Mouse (Mus musculus) embryo, embryonic 11.5 days (tissue): ENCODE results near the gene Cacng4.

Source experiments
- DNase-seq: peaks from one replicate; pipeline ENCODE4 v3.0.0-alpha.2; 2012; ENCODE audit warnings: low read depth, low spot score

Gene Cacng4

DNA sequence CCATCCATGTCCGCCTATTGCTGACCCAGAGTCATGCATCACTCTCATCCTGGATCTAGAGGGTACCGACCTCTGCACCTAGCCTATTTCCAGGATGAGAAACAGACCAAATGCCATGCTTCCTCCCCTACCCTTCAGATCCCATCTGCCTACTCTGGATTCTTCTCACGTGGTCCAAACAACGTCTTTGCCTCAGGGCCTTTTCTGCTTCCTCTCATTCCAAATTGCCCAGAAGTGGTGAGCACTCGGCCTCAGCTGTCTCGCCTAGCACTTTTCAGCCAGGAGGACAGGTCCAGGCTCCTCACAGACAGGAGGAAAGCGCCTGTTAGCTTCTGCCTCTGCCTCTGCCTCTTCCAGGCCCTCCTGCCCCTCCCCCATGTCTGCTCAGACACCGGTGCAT is 21.0 kb downstream of the Cacng4 start:
- DNase-seq, result no peak

- no peak for DNase-seq
Observed at GRCm38 (mm10) chr11:107772002-107772401, 22.4 kb downstream of the Cacng4 start.

DNA sequence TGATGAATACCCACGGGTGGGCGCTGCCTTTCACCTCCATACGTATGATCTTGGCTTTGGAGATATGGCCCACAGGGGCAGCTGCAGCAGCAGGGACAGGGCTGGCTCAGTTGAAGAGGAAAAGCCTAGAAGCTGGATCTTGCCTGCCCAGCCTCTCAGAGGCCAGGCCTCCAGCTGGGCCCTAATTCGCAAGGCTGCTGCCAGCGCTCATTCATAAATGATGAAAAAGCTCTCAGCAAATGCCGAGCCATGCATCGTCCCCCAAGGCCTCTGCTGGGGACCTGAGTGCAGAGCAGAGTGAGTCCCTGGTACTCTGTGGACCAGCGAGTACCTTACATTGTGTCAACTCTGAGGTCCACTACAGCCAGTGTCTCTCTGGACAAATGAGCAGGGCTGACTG is 26.0 kb downstream of the Cacng4 start:
- no peak for DNase-seq

DNA sequence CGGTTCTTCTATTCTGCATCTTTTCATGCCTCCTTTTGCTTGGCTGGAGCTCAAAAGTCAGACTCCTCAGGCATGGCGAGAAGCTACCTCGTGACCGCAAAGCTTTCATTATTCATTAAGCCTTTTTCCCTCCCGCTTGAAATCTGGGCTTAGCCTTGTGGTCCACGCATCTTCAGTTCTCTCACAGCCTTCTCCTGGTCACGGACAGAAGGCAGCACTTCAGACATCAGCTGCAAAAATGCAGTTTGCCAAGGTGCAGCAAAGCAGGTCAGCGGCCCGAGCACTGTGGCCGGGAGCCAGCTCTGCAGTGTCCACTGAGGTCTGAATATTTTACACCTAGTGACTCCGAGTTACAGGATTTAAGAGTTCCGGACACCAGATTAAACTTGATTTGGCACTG is 27.4 kb downstream of the Cacng4 start:
- no peak for DNase-seq

GRCm38 (mm10) chr11:107762688-107763460 is 31.5 kb downstream of the Cacng4 start:
- DNase-seq, result no peak

DNA sequence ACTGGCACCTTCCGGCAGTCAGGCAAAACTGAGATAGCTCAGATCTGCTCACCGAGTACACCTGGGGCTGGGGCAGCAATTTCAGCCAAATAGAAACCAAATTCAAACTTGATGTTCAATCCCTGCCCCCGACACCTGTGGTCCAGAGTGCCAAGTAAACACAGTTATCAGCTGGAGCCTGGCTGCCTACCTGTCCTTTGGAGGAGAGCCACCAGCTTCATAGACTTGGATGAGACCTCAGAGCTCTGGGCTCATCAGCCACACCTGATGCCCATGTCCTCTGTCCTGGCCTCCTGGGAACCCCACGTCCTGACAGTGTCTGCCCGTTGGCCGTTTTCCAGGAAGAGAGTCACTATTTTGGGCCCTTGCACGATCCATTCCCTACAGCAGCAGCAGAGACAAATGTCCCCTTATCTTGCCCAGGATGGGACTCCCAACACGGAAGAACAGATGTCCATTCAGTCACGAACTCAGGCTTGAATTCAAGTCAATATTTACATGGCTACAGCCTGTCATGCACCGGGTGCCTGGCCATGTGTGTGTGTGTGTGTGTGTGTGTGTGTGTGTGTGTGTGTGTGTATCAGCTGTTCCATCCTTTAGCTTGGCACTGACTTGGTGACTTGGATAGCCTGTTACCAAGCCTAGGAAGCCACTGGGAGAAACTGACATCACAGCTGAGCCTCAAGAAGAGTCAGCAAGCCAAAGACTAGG is 32.4 kb downstream of the Cacng4 start:
- no peak for DNase-seq

DNA sequence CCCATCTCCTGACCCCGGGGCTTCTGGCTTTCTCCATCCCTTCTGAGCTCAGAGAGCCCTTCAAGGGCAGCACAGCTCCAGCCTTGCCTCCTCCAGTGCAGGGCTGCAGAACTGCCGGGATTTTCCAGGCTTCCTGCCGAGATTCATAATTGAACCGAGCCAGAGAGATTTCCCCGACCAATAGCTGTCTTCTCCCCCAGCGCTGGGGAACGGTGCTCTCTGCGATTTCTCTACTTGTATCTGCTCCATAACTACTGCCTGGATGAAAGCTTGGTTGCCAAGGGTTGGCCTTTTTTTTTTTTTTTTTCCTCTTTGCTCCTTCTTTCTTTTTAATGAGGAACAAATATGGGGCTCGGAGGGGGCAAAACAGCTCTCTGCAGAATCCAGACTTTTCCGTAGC is 34.4 kb downstream of the Cacng4 start:
- DNase-seq, result no peak

GRCm38 (mm10) chr11:107759516-107759915 is 34.8 kb downstream of the Cacng4 start:
- no peak for DNase-seq

GRCm38 (mm10) chr11:107749114-107749513 is 45.2 kb downstream of the Cacng4 start:
- no peak for DNase-seq

DNA sequence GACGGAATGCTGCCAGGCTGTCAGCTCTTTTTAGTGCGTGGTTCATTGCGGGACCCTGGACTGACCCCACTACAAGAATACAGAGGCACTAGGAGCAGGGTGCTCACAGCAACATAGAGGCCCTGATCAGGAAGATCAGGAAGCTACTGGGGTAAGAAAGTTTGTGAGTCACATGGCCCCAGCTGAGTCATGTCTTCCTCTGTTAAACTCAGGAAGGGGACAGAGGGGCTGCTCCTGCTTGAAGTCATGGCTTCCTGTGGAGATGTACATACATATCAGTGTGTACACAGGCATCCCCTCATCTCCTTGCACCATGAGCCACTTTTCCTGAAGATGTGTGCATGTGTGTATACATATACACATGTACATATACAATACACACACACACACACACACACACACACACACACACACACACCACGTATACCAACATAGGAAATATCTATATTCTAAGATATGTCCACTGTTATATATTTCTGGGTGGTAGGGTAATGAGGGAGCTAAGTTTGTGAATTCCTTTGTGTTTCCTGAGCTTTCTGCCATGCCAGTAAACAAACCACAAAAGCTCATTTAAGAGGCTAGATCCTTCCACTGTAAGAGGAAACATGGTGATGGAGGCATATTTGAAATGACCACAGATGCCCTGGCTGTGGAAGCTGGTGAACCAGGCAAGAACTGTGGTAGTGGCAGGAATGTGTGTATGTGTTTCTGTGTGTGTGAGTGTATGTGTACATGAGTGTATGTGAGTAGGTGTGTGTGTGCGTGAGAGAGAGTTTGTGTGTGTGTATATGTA is 45.9 kb downstream of the Cacng4 start:
- no peak for DNase-seq

- DNase-seq, result no peak
Observed at GRCm38 (mm10) chr11:107743100-107743499, 51.3 kb downstream of the Cacng4 start.

GRCm38 (mm10) chr11:107738418-107739099 is 55.8 kb downstream of the Cacng4 start:
- no peak for DNase-seq

- no peak for DNase-seq
Observed at GRCm38 (mm10) chr11:107737886-107738285, 56.5 kb downstream of the Cacng4 start.

GRCm38 (mm10) chr11:107734133-107734532 is 60.2 kb downstream of the Cacng4 start:
- no peak for DNase-seq

DNA sequence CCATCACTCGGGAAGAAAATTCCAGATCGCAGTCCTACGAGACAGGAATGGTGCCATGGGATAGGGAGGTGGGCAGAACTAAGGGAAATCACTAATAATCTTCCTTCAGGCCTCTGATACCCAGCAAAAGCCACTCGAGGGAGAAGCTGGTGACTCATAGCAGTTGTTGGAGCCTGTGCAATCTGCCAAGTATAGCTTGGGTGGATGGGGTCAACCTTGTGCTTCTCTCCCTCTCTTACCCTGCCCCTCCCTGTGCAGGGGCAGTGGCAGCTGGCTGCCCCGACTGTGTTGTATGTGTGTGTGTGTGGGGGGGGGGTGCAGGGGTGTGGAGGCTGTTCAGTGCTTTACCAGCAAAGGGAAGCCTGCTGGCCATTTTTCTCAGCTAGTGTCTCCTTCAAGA is 62.9 kb downstream of the Cacng4 start:
- DNase-seq, result no peak

DNA sequence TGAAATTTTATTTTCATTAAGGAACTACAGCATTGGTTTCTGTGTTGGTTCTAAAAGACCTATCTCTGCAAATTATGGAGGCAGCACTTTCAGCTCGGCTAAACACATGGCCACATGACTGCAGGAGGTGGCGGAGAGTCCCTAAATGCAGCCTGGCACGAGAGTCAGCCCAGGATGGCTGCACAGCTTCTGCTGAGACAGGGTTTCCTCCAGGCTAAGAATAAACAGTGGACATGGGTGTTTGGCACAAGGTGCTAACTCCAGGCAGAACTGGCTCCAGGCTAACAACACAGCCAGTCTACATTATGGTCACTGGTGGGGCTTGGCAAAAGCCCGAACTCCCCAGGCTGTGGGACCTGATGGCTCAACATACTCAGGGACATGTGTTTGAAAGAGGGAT is 63.4 kb downstream of the Cacng4 start:
- DNase-seq, result no peak

DNA sequence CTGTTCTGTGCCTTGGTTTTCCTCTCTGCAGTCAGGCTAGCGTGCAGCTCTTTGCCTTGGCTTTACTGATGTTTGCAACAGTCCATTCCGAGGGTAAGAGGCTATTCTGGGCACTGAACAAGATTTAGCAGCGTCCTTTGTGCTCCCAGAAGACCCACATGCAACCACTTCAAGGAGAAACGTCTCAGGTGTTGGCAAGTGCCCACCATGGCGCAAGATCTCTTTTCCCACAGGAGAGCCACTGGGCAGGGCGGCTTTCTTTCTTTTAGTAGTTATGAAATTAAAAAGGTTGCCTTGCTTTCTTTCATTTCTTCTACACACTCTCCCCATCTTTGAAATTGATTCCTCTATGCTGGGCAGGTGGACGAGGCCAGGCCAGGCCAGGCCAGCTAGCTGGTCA is 65.2 kb downstream of the Cacng4 start:
- DNase-seq, result no peak

- DNase-seq, result no peak
Observed at GRCm38 (mm10) chr11:107728073-107728863, 66.1 kb downstream of the Cacng4 start.

- no peak for DNase-seq
Observed at GRCm38 (mm10) chr11:107724603-107725002, 69.8 kb downstream of the Cacng4 start.

DNA sequence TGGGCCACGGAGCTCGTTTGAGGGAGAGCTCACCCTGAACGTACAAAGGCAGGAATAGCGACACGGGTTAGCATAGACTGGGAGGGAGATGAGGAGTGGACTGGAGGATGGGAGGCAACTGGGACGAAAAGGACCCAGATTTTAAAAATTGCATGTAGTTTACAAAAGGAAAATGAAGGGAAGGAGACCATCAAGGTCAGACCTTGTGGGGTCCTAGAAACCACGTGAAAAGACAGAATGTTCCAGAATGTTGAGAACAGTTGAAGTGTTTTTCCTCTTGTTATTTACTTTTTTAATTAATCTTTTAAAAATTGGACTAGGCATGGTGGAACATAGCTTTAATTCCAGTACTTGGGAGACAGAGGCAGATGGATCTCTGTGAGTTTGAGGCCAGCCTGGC is 73.3 kb downstream of the Cacng4 start:
- DNase-seq, result no peak
